Mouse (Mus musculus): ENCODE results near the gene 4930442H23Rik.

DNA sequence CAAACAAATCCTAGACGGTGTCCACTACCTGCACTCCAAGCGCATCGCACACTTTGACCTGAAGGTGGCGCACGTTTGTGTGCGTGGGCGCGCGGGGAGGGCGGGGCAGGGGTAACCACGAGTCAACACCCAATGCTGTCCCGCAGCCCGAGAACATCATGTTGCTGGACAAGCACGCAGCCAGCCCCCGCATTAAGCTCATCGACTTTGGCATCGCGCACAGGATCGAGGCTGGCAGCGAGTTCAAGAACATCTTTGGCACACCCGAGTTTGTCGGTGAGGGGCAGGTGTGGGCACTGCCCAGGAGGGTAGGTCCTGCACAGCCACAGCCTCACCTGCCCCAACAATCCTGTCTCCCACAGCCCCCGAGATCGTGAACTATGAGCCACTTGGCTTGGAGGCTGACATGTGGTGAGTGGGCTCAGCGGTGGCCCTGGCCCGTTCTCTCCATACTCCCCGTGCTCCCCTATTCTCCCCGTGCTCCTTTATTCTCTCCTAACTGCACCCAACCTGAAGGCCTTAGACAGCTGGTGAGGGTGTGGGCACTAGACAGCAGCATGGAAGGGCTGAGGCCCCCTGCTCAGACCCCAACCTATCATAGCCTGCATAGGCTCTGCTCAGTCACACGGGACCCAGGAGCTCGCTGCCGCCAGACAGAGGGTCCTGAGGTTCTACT, 6.7 kb upstream of the 4930442H23Rik start:
- TF ChIP-seq CTCF (IDR thresholded peaks at IDR 0.05; ENCODE audit: low read depth, low read length) (peak; percentile 35), POLR2AphosphoS5 (IDR thresholded peaks at IDR 0.05; ENCODE audit: insufficient replicate concordance, low read depth, low read length) (no peak), GATA1 (IDR thresholded peaks at IDR 0.05; ENCODE audit: borderline replicate concordance, low read length) (no peak), GATA2 (IDR thresholded peaks at IDR 0.05; ENCODE audit: borderline replicate concordance, low read depth, low read length) (no peak), TAL1 (conservative IDR thresholded peaks at IDR 0.05; ENCODE audit: low read depth, low read length) (no peak)
